Mouse (Mus musculus) neural tube, embryonic 14.5 days (tissue): ENCODE data around the gene Cd68. TPM values are rescaled to one million over a fixed set of nuclear protein-coding genes. Genes with fewer than 3 reads are reported as not detected.
A peak's percentile ranks its signal among the peaks of the same experiment; 100 is the strongest.

Experiments used
- ATAC-seq: fragments of 200-750 bp; cut with Nextera tagmentation; 2 replicates; pipeline ENCODE4 v1.8.0; 2017; ENCODE audit warnings: low read depth, mild to moderate bottlenecking, moderate TSS enrichment, moderate library complexity
- H3K27ac ChIP-seq: fragments of 300-500 bp; sonication (generic); 2 replicates; pipeline ENCODE4 v1.5.1; 2014; ENCODE audit warnings: low read depth, mild to moderate bottlenecking, control low read depth, low read length, moderate library complexity, mixed read lengths
- H3K27me3 ChIP-seq: fragments of 300-500 bp; sonication (generic); 2 replicates; pipeline ENCODE4 v1.6.1; 2014; ENCODE audit warnings: low read length; ENCODE audit not compliant: control insufficient read depth, insufficient read depth
- H3K36me3 ChIP-seq: fragments of 300-500 bp; sonication (generic); 2 replicates; pipeline ENCODE4 v1.6.1; 2014; ENCODE audit warnings: low read length, mixed read lengths; ENCODE audit not compliant: control insufficient read depth, insufficient read depth
- H3K4me1 ChIP-seq: fragments of 300-500 bp; sonication (generic); 2 replicates; pipeline ENCODE4 v1.6.1; 2014; ENCODE audit warnings: low read length; ENCODE audit not compliant: control insufficient read depth, insufficient read depth
- H3K4me2 ChIP-seq: fragments of 300-500 bp; sonication (generic); 2 replicates; pipeline ENCODE4 v1.6.1; 2014; ENCODE audit warnings: mild to moderate bottlenecking, low read depth, low read length, control low read depth
- H3K4me3 ChIP-seq: fragments of 300-500 bp; sonication (generic); 2 replicates; pipeline ENCODE4 v1.5.1; 2014; ENCODE audit warnings: low read depth, low read length, control low read depth, mixed read lengths
- H3K9ac ChIP-seq: fragments of 300-500 bp; sonication (generic); replicated peaks from 2 replicates; pipeline ENCODE4 v1.6.1; 2014; ENCODE audit warnings: low read depth, mild to moderate bottlenecking, control low read depth, low read length, mixed read lengths
- H3K9me3 ChIP-seq: fragments of 300-500 bp; sonication (generic); 2 replicates; pipeline ENCODE4 v1.6.1; 2016; ENCODE audit warnings: low read length; ENCODE audit not compliant: control insufficient read depth
- WGBS: fragments of 180-500 bp; shearing (Covaris S2); extraction: QIAGEN DNeasy Blood & Tissue Kit; methylation state at CpG from one replicate; pipeline ENCODE4 v1.1.7; 2014; 5-methylcytosine and 5-hydroxymethylcytosine counted together
- polyA plus RNA-seq: library from polyadenylated mRNA; unstranded; fragments of >200 nt; fragmentation: Nextera tagmentation; extraction: Ambion mirVana; gene quantifications from 2 replicates; pipeline ENCODE4 v1.2.1, GENCODE M21; 2014

The Cd68 gene
- polyA plus RNA-seq, 1 experiment from 2014 or later = 3.7 TPM

GRCm38 (mm10) chr11:69680136-69680855, 14.3 kb upstream of the Cd68 start:
- H3K36me3 ChIP-seq = peaks cover 32% of the 10 kb centered on the region
- no peaks in the 10 kb centered on the region for H3K27me3 ChIP-seq
- ATAC-seq = no peak
- H3K27ac ChIP-seq = no peak overlapping the region
- peak overlapping the region; percentile 81 for H3K4me3 ChIP-seq
- H3K4me2 ChIP-seq = peak overlapping the region; percentile 97
- H3K4me1 ChIP-seq = peaks cover 11% of the 10 kb centered on the region
- no peak overlapping the region for H3K9ac ChIP-seq
- H3K9me3 ChIP-seq = no peaks in the 10 kb centered on the region
- 96% methylated on average over 30 of the region's 30 CpGs for WGBS

GRCm38 (mm10) chr11:69679144-69679543, 13.2 kb upstream of the Cd68 start:
- no peak for ATAC-seq

GRCm38 (mm10) chr11:69672211-69672706, 6.3 kb upstream of the Cd68 start, which contains the start of gene Eif4a1:
Gene Eif4a1, minus strand, starts transcription at chr11:69672423.
- ATAC-seq = peak; percentile 97
- under 1% methylated on average over 36 of the region's 36 CpGs for WGBS
- Histone ChIP-seq H3K9me3 (no peaks in the 10 kb centered on the region), H3K27me3 (no peaks in the 10 kb centered on the region), H3K36me3 (peaks cover 63% of the 10 kb centered on the region), H3K4me1 (peaks cover 19% of the 10 kb centered on the region), H3K9ac (peak within 1 kb of the TSS; percentile 79), H3K4me3 (peak within 1 kb of the TSS; percentile 88), H3K27ac (peak within 1 kb of the TSS; percentile 93), H3K4me2 (peak within 1 kb of the TSS; percentile 96)

More at GRCm38 (mm10) chr11:69679144-69679543, 13.2 kb upstream of the Cd68 start:
- no peak overlapping the region for H3K4me2 ChIP-seq
- H3K4me1 ChIP-seq = peaks cover 11% of the 10 kb centered on the region
- no peaks in the 10 kb centered on the region for H3K9me3 ChIP-seq
- no CpG with 5 or more reads among the region's 2 CpGs for WGBS
- H3K9ac ChIP-seq = no peak overlapping the region
- no peak overlapping the region for H3K4me3 ChIP-seq
- H3K36me3 ChIP-seq = peaks cover 43% of the 10 kb centered on the region
- H3K27me3 ChIP-seq = no peaks in the 10 kb centered on the region
- H3K27ac ChIP-seq = no peak overlapping the region

GRCm38 (mm10) chr11:69671726-69672124, 5.8 kb upstream of the Cd68 start:
- Histone ChIP-seq H3K4me3 (peak overlapping the region; percentile 88), H3K9ac (peak overlapping the region; percentile 79), H3K9me3 (no peaks in the 10 kb centered on the region), H3K4me1 (peaks cover 19% of the 10 kb centered on the region), H3K27ac (peak overlapping the region; percentile 93), H3K36me3 (peaks cover 60% of the 10 kb centered on the region), H3K4me2 (peak overlapping the region; percentile 96; the same call in 1 of the 2 replicates), H3K27me3 (no peaks in the 10 kb centered on the region)
- peak; percentile 5 for ATAC-seq
- WGBS = under 1% methylated on average over 43 of the region's 43 CpGs

GRCm38 (mm10) chr11:69670786-69671725, 5.1 kb upstream of the Cd68 start:
- peak overlapping the region; percentile 96 for H3K4me2 ChIP-seq
- peak; percentile 66 for ATAC-seq
- H3K36me3 ChIP-seq = peaks cover 60% of the 10 kb centered on the region
- peak overlapping the region; percentile 79 for H3K9ac ChIP-seq
- WGBS = 2% methylated on average over 60 of the region's 61 CpGs
- H3K4me3 ChIP-seq = peak overlapping the region; percentile 88
- no peaks in the 10 kb centered on the region for H3K9me3 ChIP-seq
- peak overlapping the region; percentile 93 for H3K27ac ChIP-seq
- H3K4me1 ChIP-seq = peaks cover 19% of the 10 kb centered on the region
- no peaks in the 10 kb centered on the region for H3K27me3 ChIP-seq

GRCm38 (mm10) chr11:69666665-69667005, 682 bp upstream of the Cd68 start:
- Histone ChIP-seq H3K36me3 (peaks cover 56% of the 10 kb centered on the region), H3K9ac (no peak overlapping the region), H3K4me2 (no peak overlapping the region), H3K4me1 (peaks cover 21% of the 10 kb centered on the region), H3K27me3 (no peaks in the 10 kb centered on the region), H3K27ac (no peak overlapping the region), H3K4me3 (no peak overlapping the region), H3K9me3 (no peaks in the 10 kb centered on the region)
- 92% methylated on average over 3 of the region's 3 CpGs for WGBS
- no peak for ATAC-seq

- Histone ChIP-seq H3K27ac (no peak overlapping the region), H3K36me3 (peaks cover 56% of the 10 kb centered on the region), H3K9me3 (no peaks in the 10 kb centered on the region), H3K4me2 (no peak overlapping the region), H3K9ac (no peak overlapping the region), H3K4me1 (peaks cover 23% of the 10 kb centered on the region), H3K27me3 (no peaks in the 10 kb centered on the region), H3K4me3 (no peak overlapping the region)
- ATAC-seq = no peak
- 80% methylated on average over 9 of the region's 9 CpGs for WGBS
Measured at GRCm38 (mm10) chr11:69665457-69665960, 444 bp downstream of the Cd68 start.

- no peaks in the 10 kb centered on the region for H3K27me3 ChIP-seq
- ATAC-seq = no peak
- no peaks in the 10 kb centered on the region for H3K9me3 ChIP-seq
- H3K36me3 ChIP-seq = peaks cover 54% of the 10 kb centered on the region
- no peak overlapping the region for H3K27ac ChIP-seq
- H3K4me1 ChIP-seq = peaks cover 16% of the 10 kb centered on the region
- H3K4me3 ChIP-seq = no peak overlapping the region
- H3K9ac ChIP-seq = no peak overlapping the region
- 96% methylated on average over 7 of the region's 7 CpGs for WGBS
- H3K4me2 ChIP-seq = no peak overlapping the region
Measured at GRCm38 (mm10) chr11:69664841-69665240, 1.1 kb downstream of the Cd68 start.
